Mouse (Mus musculus) olfactory bulb, adult 2 months (tissue): ENCODE results near the gene Lix1l. TPM values are rescaled to one million over a fixed set of nuclear protein-coding genes. Genes with fewer than 3 reads are reported as not detected.
A peak's percentile ranks its signal among the peaks of the same experiment; 100 is the strongest.
"Not testable (repeated sequence)": the region's sequence is repeated elsewhere in the genome, so short reads cannot be mapped to it uniquely, and the experiment has no call there.

Source experiments
- H3K27ac ChIP-seq: fragments of 200-500 bp; 2 replicates; pipeline ENCODE4 v1.5.1; 2012; ENCODE audit warnings: low read depth, low read length; ENCODE audit not compliant: insufficient read depth
- H3K4me1 ChIP-seq: fragments of 200-500 bp; 2 replicates; pipeline ENCODE4 v1.6.1; 2012; ENCODE audit warnings: low read length; ENCODE audit not compliant: control insufficient read depth, insufficient read depth
- H3K4me3 ChIP-seq: fragments of 200-500 bp; 2 replicates; pipeline ENCODE4 v1.5.1; 2012; ENCODE audit warnings: mild to moderate bottlenecking, low read depth, low read length, moderate library complexity; ENCODE audit not compliant: insufficient read depth
- CTCF ChIP-seq: fragments of 200-500 bp; IDR thresholded peaks from 2 replicates; pipeline ENCODE4 v1.5.1; 2012; ENCODE audit warnings: low read depth, mild to moderate bottlenecking, low read length, moderate library complexity; ENCODE audit not compliant: insufficient read depth
- POLR2A ChIP-seq: fragments of 200-500 bp; IDR thresholded peaks from 2 replicates; pipeline ENCODE4 v1.6.1; 2012; ENCODE audit warnings: mild to moderate bottlenecking, low read depth, low read length, moderate library complexity; ENCODE audit not compliant: insufficient read depth
- WGBS: fragments of 180-500 bp; shearing (Covaris S2); methylation state at CpG from one replicate; pipeline ENCODE4 v1.1.7; 2018; 5-methylcytosine and 5-hydroxymethylcytosine counted together
- polyA plus RNA-seq: library from polyadenylated mRNA; stranded (reverse); fragments of >200 nt; gene quantifications from 2 replicates; pipeline ENCODE4 v1.2.4, GENCODE M21; 2012; ENCODE audit warnings: low replicate concordance; ENCODE audit not compliant: missing spikeins, insufficient read depth, insufficient read length

The Lix1l gene
- polyA plus RNA-seq, 1 experiment: not detected

- Histone ChIP-seq H3K27ac (peak overlapping the region; percentile 63), H3K4me1 (peaks cover 17% of the 10 kb centered on the region), H3K4me3 (peak overlapping the region; percentile 23)
- 6% methylated on average over 10 of the region's 10 CpGs for WGBS
- no peak for TF ChIP-seq POLR2A
- no peak for TF ChIP-seq CTCF
Measured at GRCm38 (mm10) chr3:96601941-96602703, 1.2 kb downstream of the Lix1l start.

GRCm38 (mm10) chr3:96602704-96603084 is 1.7 kb downstream of the Lix1l start:
- Histone ChIP-seq H3K4me3 (peak overlapping the region; percentile 20; the same call in 1 of the 2 replicates), H3K4me1 (peaks cover 17% of the 10 kb centered on the region), H3K27ac (peak overlapping the region; percentile 63)
- TF ChIP-seq CTCF (no peak), POLR2A (no peak)
- 20% methylated on average over 5 of the region's 5 CpGs for WGBS

GRCm38 (mm10) chr3:96603311-96603710 is 2.4 kb downstream of the Lix1l start:
- TF ChIP-seq POLR2A (no peak), CTCF (no peak)
- Histone ChIP-seq H3K27ac (0 out of 2 replicates have a peak overlapping the region, but pooled peaks have one; percentile 63), H3K4me3 (no peak overlapping the region), H3K4me1 (peaks cover 16% of the 10 kb centered on the region)
- WGBS: 25% methylated on average over 5 of the region's 5 CpGs

GRCm38 (mm10) chr3:96606007-96606406 is 5.1 kb downstream of the Lix1l start:
- H3K4me1 ChIP-seq, H3K4me3 ChIP-seq, H3K27ac ChIP-seq: not testable (repeated sequence)
- 87% methylated on average over 4 of the region's 4 CpGs for WGBS

GRCm38 (mm10) chr3:96606618-96607017 is 5.7 kb downstream of the Lix1l start:
- peaks cover 5% of the 10 kb centered on the region for H3K4me1 ChIP-seq
- H3K4me3 ChIP-seq: no peak overlapping the region
- WGBS: 87% methylated on average over 4 of the region's 4 CpGs
- H3K27ac ChIP-seq: no peak overlapping the region
- TF ChIP-seq POLR2A (no peak), CTCF (no peak)

GRCm38 (mm10) chr3:96617941-96618340 is 17.0 kb downstream of the Lix1l start:
- H3K4me3 ChIP-seq: no peak overlapping the region
- no peak overlapping the region for H3K27ac ChIP-seq
- no peaks in the 10 kb centered on the region for H3K4me1 ChIP-seq
- TF ChIP-seq POLR2A (no peak), CTCF (no peak)
- 91% methylated on average over 3 of the region's 3 CpGs for WGBS

- no peak overlapping the region for H3K4me3 ChIP-seq
- 91% methylated on average over 4 of the region's 4 CpGs for WGBS
- no peaks in the 10 kb centered on the region for H3K4me1 ChIP-seq
- TF ChIP-seq POLR2A (no peak), CTCF (no peak)
- H3K27ac ChIP-seq: no peak overlapping the region
Measured at GRCm38 (mm10) chr3:96623201-96623600, 22.3 kb downstream of the Lix1l start.

GRCm38 (mm10) chr3:96629729-96630600 is 29.0 kb downstream of the Lix1l start, which contains the start of gene Rbm8a:
Gene Rbm8a, plus strand, starts transcription at chr3:96629933.
- Histone ChIP-seq H3K27ac (peak within 1 kb of the TSS; percentile 83), H3K4me3 (peak within 1 kb of the TSS; percentile 79), H3K4me1 (peaks cover 2% of the 10 kb centered on the region; the same call in 1 of the 2 replicates)
- peak; percentile 86 for TF ChIP-seq POLR2A
- no peak for TF ChIP-seq CTCF
- WGBS: under 1% methylated on average over 48 of the region's 48 CpGs

- H3K4me3 ChIP-seq: no peak overlapping the region
- no peak overlapping the region for H3K27ac ChIP-seq
- peaks cover 9% of the 10 kb centered on the region for H3K4me1 ChIP-seq
- TF ChIP-seq CTCF: no peak
- TF ChIP-seq POLR2A: no peak
Measured at GRCm38 (mm10) chr3:96632058-96632457, 31.1 kb downstream of the Lix1l start.
